Mouse (Mus musculus) heart, embryonic 10.5 days (tissue): Measurements from ENCODE around the gene 4930590J08Rik. TPM values are rescaled to one million over a fixed set of nuclear protein-coding genes. Genes with fewer than 3 reads are reported as not detected.
A peak's percentile ranks its signal among the peaks of the same experiment; 100 is the strongest.
"Not testable (repeated sequence)": the region's sequence is repeated elsewhere in the genome, so short reads cannot be mapped to it uniquely, and the experiment has no call there.

Experiments
- DNase-seq: peaks from one replicate; pipeline ENCODE4 v3.0.0-alpha.2; 2017; ENCODE audit warnings: low spot score
- H3K27ac ChIP-seq: fragments of 300-500 bp; sonication (generic); 2 replicates; pipeline ENCODE4 v1.5.1; 2016; ENCODE audit warnings: mild to moderate bottlenecking
- H3K27me3 ChIP-seq: fragments of 300-500 bp; sonication (generic); 2 replicates; pipeline ENCODE4 v1.6.1; 2016; ENCODE audit warnings: mild to moderate bottlenecking; ENCODE audit not compliant: poor library complexity, insufficient read depth, severe bottlenecking
- H3K36me3 ChIP-seq: fragments of 300-500 bp; sonication (generic); 2 replicates; pipeline ENCODE4 v1.6.1; 2016; ENCODE audit warnings: mild to moderate bottlenecking, moderate library complexity
- H3K4me1 ChIP-seq: fragments of 300-500 bp; sonication (generic); 2 replicates; pipeline ENCODE4 v1.6.1; 2016; ENCODE audit warnings: mild to moderate bottlenecking
- H3K4me3 ChIP-seq: fragments of 300-500 bp; sonication (generic); 2 replicates; pipeline ENCODE4 v1.5.1; 2016; ENCODE audit warnings: mild to moderate bottlenecking, moderate library complexity
- H3K9me3 ChIP-seq: fragments of 300-500 bp; sonication (generic); 2 replicates; pipeline ENCODE4 v1.6.1; 2016; ENCODE audit warnings: mild to moderate bottlenecking, moderate library complexity
- WGBS: fragments of 180-500 bp; shearing (Covaris S2); methylation state at CpG from one replicate; pipeline ENCODE4 v1.1.7; 2016; 5-methylcytosine and 5-hydroxymethylcytosine counted together
- polyA plus RNA-seq: library from polyadenylated mRNA; unstranded; fragments of >200 nt; fragmentation: Nextera tagmentation; extraction: Ambion mirVana; gene quantifications from 2 replicates; pipeline ENCODE4 v1.2.1, GENCODE M21; 2016

4930590J08Rik gene
- polyA plus RNA-seq: 0.19 and 0.51 TPM in 2 replicates

GRCm38 (mm10) chr6:91902509-91902908 lies at the start of gene 4930590J08Rik:
Gene 4930590J08Rik (plus strand): TSS chr6:91902809.
- not testable (repeated sequence) for H3K27me3 ChIP-seq, H3K27ac ChIP-seq, H3K4me3 ChIP-seq, H3K9me3 ChIP-seq, DNase-seq, H3K4me1 ChIP-seq
- 94% methylated on average over 2 of the region's 2 CpGs for WGBS
- peaks cover 38% of the 10 kb centered on the region for H3K36me3 ChIP-seq

GRCm38 (mm10) chr6:91858339-91858738 lies 44.3 kb upstream of the 4930590J08Rik start:
- H3K4me3 ChIP-seq: no peak overlapping the region
- no peaks in the 10 kb centered on the region for H3K9me3 ChIP-seq
- H3K4me1 ChIP-seq: peaks cover 7% of the 10 kb centered on the region; the same call in 1 of the 2 replicates
- H3K27ac ChIP-seq: no peak overlapping the region
- 45% methylated on average over 5 of the region's 5 CpGs for WGBS
- H3K36me3 ChIP-seq: no peaks in the 10 kb centered on the region
- no peak for DNase-seq
- H3K27me3 ChIP-seq: peaks cover 34% of the 10 kb centered on the region

GRCm38 (mm10) chr6:91862848-91863247 lies 39.8 kb upstream of the 4930590J08Rik start:
- H3K27ac ChIP-seq: no peak overlapping the region
- H3K9me3 ChIP-seq: no peaks in the 10 kb centered on the region
- H3K4me1 ChIP-seq: peaks cover 5% of the 10 kb centered on the region; the same call in 1 of the 2 replicates
- H3K27me3 ChIP-seq: peaks cover 10% of the 10 kb centered on the region; the same call in 1 of the 2 replicates
- no peak overlapping the region for H3K4me3 ChIP-seq
- H3K36me3 ChIP-seq: no peaks in the 10 kb centered on the region
- no peak for DNase-seq

- Histone ChIP-seq H3K9me3 (no peaks in the 10 kb centered on the region), H3K4me1 (no peaks in the 10 kb centered on the region), H3K27ac (no peak overlapping the region), H3K27me3 (peaks cover 10% of the 10 kb centered on the region; the same call in 1 of the 2 replicates), H3K4me3 (no peak overlapping the region), H3K36me3 (no peaks in the 10 kb centered on the region)
- no peak for DNase-seq
- 76% methylated on average over 5 of the region's 5 CpGs for WGBS
Measured at GRCm38 (mm10) chr6:91864595-91864994, 38.0 kb upstream of the 4930590J08Rik start.

GRCm38 (mm10) chr6:91865601-91866000 lies 37.0 kb upstream of the 4930590J08Rik start:
- no peak for DNase-seq

GRCm38 (mm10) chr6:91868091-91868490 lies 34.5 kb upstream of the 4930590J08Rik start:
- Histone ChIP-seq H3K27ac (no peak overlapping the region), H3K4me1 (peaks cover 11% of the 10 kb centered on the region), H3K9me3 (no peaks in the 10 kb centered on the region), H3K27me3 (peaks cover 17% of the 10 kb centered on the region; the same call in 1 of the 2 replicates), H3K36me3 (no peaks in the 10 kb centered on the region), H3K4me3 (no peak overlapping the region)
- DNase-seq: no peak
- WGBS: 86% methylated on average over 5 of the region's 5 CpGs

More at GRCm38 (mm10) chr6:91865601-91866000, 37.0 kb upstream of the 4930590J08Rik start:
- Histone ChIP-seq H3K27me3 (peaks cover 10% of the 10 kb centered on the region; the same call in 1 of the 2 replicates), H3K9me3 (no peaks in the 10 kb centered on the region), H3K27ac (no peak overlapping the region), H3K36me3 (no peaks in the 10 kb centered on the region), H3K4me3 (no peak overlapping the region), H3K4me1 (no peaks in the 10 kb centered on the region)
- 90% methylated on average over 11 of the region's 11 CpGs for WGBS

GRCm38 (mm10) chr6:91872781-91873180 lies 29.8 kb upstream of the 4930590J08Rik start:
- Histone ChIP-seq H3K27me3 (peaks cover 8% of the 10 kb centered on the region; the same call in 1 of the 2 replicates), H3K36me3 (no peaks in the 10 kb centered on the region), H3K4me3 (no peak overlapping the region), H3K4me1 (peaks cover 16% of the 10 kb centered on the region), H3K27ac (0 out of 2 replicates have a peak overlapping the region, but pooled peaks have one; percentile 42), H3K9me3 (no peaks in the 10 kb centered on the region)
- WGBS: 60% methylated on average over 2 of the region's 2 CpGs
- no peak for DNase-seq

- peak; percentile 98 for DNase-seq
- Histone ChIP-seq H3K4me3 (peak within 1 kb of the TSS; percentile 95), H3K27ac (peak within 1 kb of the TSS; percentile 92), H3K27me3 (no peaks in the 10 kb centered on the region; the same call in 1 of the 2 replicates), H3K36me3 (peaks cover 16% of the 10 kb centered on the region), H3K4me1 (peaks cover 5% of the 10 kb centered on the region), H3K9me3 (no peaks in the 10 kb centered on the region)
- under 1% methylated on average over 47 of the region's 47 CpGs for WGBS
Measured at GRCm38 (mm10) chr6:91877885-91878651, 24.5 kb upstream of the 4930590J08Rik start, which contains the start of gene Ccdc174. Gene Ccdc174 (plus strand): TSS chr6:91878053.

- H3K4me1 ChIP-seq: peaks cover 8% of the 10 kb centered on the region; the same call in 1 of the 2 replicates
- WGBS: 28% methylated on average over 2 of the region's 2 CpGs
- H3K9me3 ChIP-seq: no peaks in the 10 kb centered on the region
- H3K27ac ChIP-seq: no peak overlapping the region
- no peaks in the 10 kb centered on the region for H3K27me3 ChIP-seq
- H3K4me3 ChIP-seq: no peak overlapping the region
- no peak for DNase-seq
- H3K36me3 ChIP-seq: peaks cover 65% of the 10 kb centered on the region
Measured at GRCm38 (mm10) chr6:91883859-91884258, 18.8 kb upstream of the 4930590J08Rik start.

- Histone ChIP-seq H3K27me3 (no peaks in the 10 kb centered on the region), H3K36me3 (peaks cover 87% of the 10 kb centered on the region), H3K4me3 (no peak overlapping the region), H3K9me3 (no peaks in the 10 kb centered on the region), H3K27ac (no peak overlapping the region), H3K4me1 (no peaks in the 10 kb centered on the region)
- WGBS: 75% methylated on average over 3 of the region's 3 CpGs
- DNase-seq: no peak
Measured at GRCm38 (mm10) chr6:91889255-91889906, 13.2 kb upstream of the 4930590J08Rik start.

GRCm38 (mm10) chr6:91890615-91891014 lies 12.0 kb upstream of the 4930590J08Rik start:
- H3K36me3 ChIP-seq: peaks cover 90% of the 10 kb centered on the region
- no peak overlapping the region for H3K27ac ChIP-seq
- WGBS: 87% methylated on average over 5 of the region's 5 CpGs
- no peaks in the 10 kb centered on the region for H3K4me1 ChIP-seq
- no peak for DNase-seq
- no peaks in the 10 kb centered on the region for H3K9me3 ChIP-seq
- no peak overlapping the region for H3K4me3 ChIP-seq
- H3K27me3 ChIP-seq: no peaks in the 10 kb centered on the region

GRCm38 (mm10) chr6:91891776-91892175 lies 10.8 kb upstream of the 4930590J08Rik start:
- Histone ChIP-seq H3K36me3 (peaks cover 89% of the 10 kb centered on the region), H3K9me3 (no peaks in the 10 kb centered on the region), H3K27ac (no peak overlapping the region), H3K27me3 (no peaks in the 10 kb centered on the region), H3K4me3 (no peak overlapping the region), H3K4me1 (no peaks in the 10 kb centered on the region)
- DNase-seq: no peak
- WGBS: 87% methylated on average over 2 of the region's 2 CpGs

GRCm38 (mm10) chr6:91896783-91897182 lies 5.8 kb upstream of the 4930590J08Rik start:
- no peaks in the 10 kb centered on the region for H3K27me3 ChIP-seq
- no peaks in the 10 kb centered on the region for H3K9me3 ChIP-seq
- peaks cover 89% of the 10 kb centered on the region for H3K36me3 ChIP-seq
- no peak for DNase-seq
- 84% methylated on average over 3 of the region's 3 CpGs for WGBS
- H3K27ac ChIP-seq: no peak overlapping the region
- H3K4me3 ChIP-seq: no peak overlapping the region
- no peaks in the 10 kb centered on the region for H3K4me1 ChIP-seq
